In the genomic region with DNA sequence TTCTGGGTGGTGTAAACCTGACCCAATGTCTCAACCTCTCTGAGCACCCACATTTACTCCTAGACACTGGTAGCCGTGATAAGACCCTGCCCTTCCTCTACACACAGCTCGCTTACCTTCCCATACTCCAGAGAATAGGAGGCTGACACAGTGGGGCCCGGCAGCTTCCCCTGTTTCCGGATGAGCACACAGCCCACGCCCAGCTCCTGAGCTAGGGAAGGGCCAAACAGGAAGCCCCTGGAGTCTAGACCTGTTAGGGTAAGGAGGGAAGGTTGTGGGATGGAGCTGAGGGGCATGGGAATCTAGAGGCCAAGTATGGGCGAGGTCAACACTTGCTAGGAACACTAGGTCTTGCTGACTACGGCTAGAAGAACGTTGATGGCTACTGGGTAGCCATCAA, we compare ENCODE assay signal across 8 mouse cellular contexts. TPM values are rescaled to one million over a fixed set of nuclear protein-coding genes. Genes with fewer than 3 reads are reported as not detected.
A peak's percentile ranks its signal among the peaks of the same experiment; 100 is the strongest.
DNase-seq lines count a peak whose midpoint lies in the region; ATAC-seq lines count a peak whose summit lies in the region.

No protein-coding gene starts in this region.

- H3K36me3 ChIP-seq in kidney, embryonic 15.5 days, result peaks cover 42% of the 10 kb centered on the region
- peaks cover 51% of the 10 kb centered on the region for H3K36me3 ChIP-seq in embryonic facial prominence, embryonic 10.5 days (replicated peaks)
- H3K36me3 ChIP-seq in intestine, embryonic 15.5 days, result peaks cover 24% of the 10 kb centered on the region
- 0 out of 2 replicates have a peak, but pooled peaks cover 2% of the 10 kb centered on the region for H3K36me3 ChIP-seq in midbrain, embryonic 16.5 days (ENCODE audit: control insufficient read depth, insufficient read depth, low read length)

- DNase-seq in kidney, adult 11 months, result no peak
- no peak for DNase-seq in embryonic facial prominence, embryonic 10.5 days (ENCODE audit: low spot score)
- no peak for DNase-seq in left cerebral cortex, adult 18-20 months (ENCODE audit: low spot score in 2 of 2)
- DNase-seq in kidney, postnatal 4 days, result no peak

- no peak overlapping the region for H3K9ac ChIP-seq in kidney, embryonic 15.5 days
- H3K9ac ChIP-seq in intestine, embryonic 15.5 days, result peak overlapping the region; percentile 83
- 0 out of 2 replicates have a peak overlapping the region, but pooled peaks have one; percentile 89 for H3K9ac ChIP-seq in midbrain, embryonic 16.5 days (ENCODE audit: low read depth, low read length)

- H3K9me3 ChIP-seq in kidney, embryonic 15.5 days (replicated peaks), result no peaks in the 10 kb centered on the region
- H3K9me3 ChIP-seq in embryonic facial prominence, embryonic 10.5 days, result no peaks in the 10 kb centered on the region
- no peaks in the 10 kb centered on the region for H3K9me3 ChIP-seq in intestine, embryonic 15.5 days
- no peaks in the 10 kb centered on the region for H3K9me3 ChIP-seq in midbrain, embryonic 16.5 days (replicated peaks; ENCODE audit: control insufficient read depth, low read length, poor library complexity, severe bottlenecking)

- H3K4me3 ChIP-seq in kidney, embryonic 15.5 days (replicated peaks), result peak overlapping the region; percentile 83
- peak overlapping the region; percentile 72 for H3K4me3 ChIP-seq in embryonic facial prominence, embryonic 10.5 days
- H3K4me3 ChIP-seq in intestine, embryonic 15.5 days (replicated peaks), result peak overlapping the region; percentile 77
- H3K4me3 ChIP-seq in midbrain, embryonic 16.5 days (ENCODE audit: low read depth, low read length), result peak overlapping the region; percentile 70

- no peaks in the 10 kb centered on the region for H3K27me3 ChIP-seq in kidney, embryonic 15.5 days
- no peaks in the 10 kb centered on the region for H3K27me3 ChIP-seq in embryonic facial prominence, embryonic 10.5 days (replicated peaks; ENCODE audit: low read depth, poor library complexity, severe bottlenecking)
- H3K27me3 ChIP-seq in intestine, embryonic 15.5 days (replicated peaks), result no peaks in the 10 kb centered on the region
- no peaks in the 10 kb centered on the region for H3K27me3 ChIP-seq in midbrain, embryonic 16.5 days (ENCODE audit: control insufficient read depth, insufficient read depth, low read depth, low read length)

- peaks cover 67% of the 10 kb centered on the region for H3K4me1 ChIP-seq in kidney, embryonic 15.5 days
- peaks cover 76% of the 10 kb centered on the region for H3K4me1 ChIP-seq in embryonic facial prominence, embryonic 10.5 days
- peaks cover 37% of the 10 kb centered on the region for H3K4me1 ChIP-seq in intestine, embryonic 15.5 days (replicated peaks)
- H3K4me1 ChIP-seq in midbrain, embryonic 16.5 days (ENCODE audit: control insufficient read depth, insufficient read depth, low read length), result peaks cover 14% of the 10 kb centered on the region

- 43% methylated on average over 8 of the region's 8 CpGs for WGBS in kidney, embryonic 15.5 days
- WGBS in embryonic facial prominence, embryonic 10.5 days, result 77% methylated on average over 8 of the region's 8 CpGs
- 50% methylated on average over 8 of the region's 8 CpGs for WGBS in intestine, embryonic 15.5 days
- WGBS in midbrain, embryonic 16.5 days, result 84% methylated on average over 8 of the region's 8 CpGs

- H3K27ac ChIP-seq in kidney, embryonic 15.5 days, result peak overlapping the region; percentile 67
- H3K27ac ChIP-seq in embryonic facial prominence, embryonic 10.5 days (replicated peaks), result peak overlapping the region; percentile 31
- peak overlapping the region; percentile 85 for H3K27ac ChIP-seq in intestine, embryonic 15.5 days
- H3K27ac ChIP-seq in midbrain, embryonic 16.5 days (ENCODE audit: low read length), result no peak overlapping the region

- peak overlapping the region; percentile 89 for H3K4me2 ChIP-seq in kidney, embryonic 15.5 days
- H3K4me2 ChIP-seq in intestine, embryonic 15.5 days (replicated peaks), result peak overlapping the region; percentile 81
- peak overlapping the region; percentile 97 for H3K4me2 ChIP-seq in midbrain, embryonic 16.5 days (ENCODE audit: low read length)

- ATAC-seq in kidney, embryonic 15.5 days (replicated peaks; ENCODE audit: low FRiP score), result no peak
- no peak for ATAC-seq in intestine, embryonic 15.5 days
- no peak for ATAC-seq in midbrain, embryonic 16.5 days
- no peak for ATAC-seq in cerebellum, adult (ENCODE audit: insufficient number of reproducible peaks, low FRiP score, low TSS enrichment)

RNA-seq across cellular contexts. Expression of gene Aprt, which starts 1.4 kb away (rescaled TPM):
- 333 and 353 TPM in 2 replicates for polyA plus RNA-seq in kidney, embryonic 15.5 days (2015; fragmentation: Nextera tagmentation; extraction: Ambion mirVana)
- polyA plus RNA-seq in embryonic facial prominence, embryonic 10.5 days (2016; fragmentation: Nextera tagmentation; extraction: Ambion mirVana), result 296 and 300 TPM in 2 replicates
- 545 and 612 TPM in 2 replicates for polyA plus RNA-seq in intestine, embryonic 15.5 days (2015; fragmentation: Nextera tagmentation; extraction: Ambion mirVana)
- 156 and 157 TPM in 2 replicates for polyA plus RNA-seq in midbrain, embryonic 16.5 days (2015; fragmentation: Nextera tagmentation; extraction: Ambion mirVana)
- 10 to 100 TPM; 48.4 to 52.0 TPM for total RNA-seq in left cerebral cortex, adult 18-20 months (2021)

RNA-seq across cellular contexts. Expression of gene Cdt1, which starts 7.5 kb away (rescaled TPM):
- 40.8 and 50.4 TPM in 2 replicates for polyA plus RNA-seq in kidney, embryonic 15.5 days (2015; fragmentation: Nextera tagmentation; extraction: Ambion mirVana)
- 70.0 and 76.4 TPM in 2 replicates for polyA plus RNA-seq in embryonic facial prominence, embryonic 10.5 days (2016; fragmentation: Nextera tagmentation; extraction: Ambion mirVana)
- 40.3 and 41.8 TPM in 2 replicates for polyA plus RNA-seq in intestine, embryonic 15.5 days (2015; fragmentation: Nextera tagmentation; extraction: Ambion mirVana)
- polyA plus RNA-seq in midbrain, embryonic 16.5 days (2015; fragmentation: Nextera tagmentation; extraction: Ambion mirVana), result 5.7 and 6.2 TPM in 2 replicates
- total RNA-seq in left cerebral cortex, adult 18-20 months (2021), result 1 to 10 TPM; 2.9 to 3.9 TPM

RNA-seq across cellular contexts. Expression of gene Piezo1, which starts 24.2 kb away (rescaled TPM):
- polyA plus RNA-seq in kidney, embryonic 15.5 days (2015; fragmentation: Nextera tagmentation; extraction: Ambion mirVana), result 13.2 and 17.8 TPM in 2 replicates
- 8.5 and 9.0 TPM in 2 replicates for polyA plus RNA-seq in embryonic facial prominence, embryonic 10.5 days (2016; fragmentation: Nextera tagmentation; extraction: Ambion mirVana)
- polyA plus RNA-seq in intestine, embryonic 15.5 days (2015; fragmentation: Nextera tagmentation; extraction: Ambion mirVana), result 10.8 and 12.2 TPM in 2 replicates
- polyA plus RNA-seq in midbrain, embryonic 16.5 days (2015; fragmentation: Nextera tagmentation; extraction: Ambion mirVana), result 1.8 and 2.0 TPM in 2 replicates
- total RNA-seq in left cerebral cortex, adult 18-20 months (2021), result 1 to 10 TPM; 5.2 to 5.5 TPM

RNA-seq across cellular contexts. Expression of gene Galns, which starts 36.0 kb away (rescaled TPM):
- polyA plus RNA-seq in kidney, embryonic 15.5 days (2015; fragmentation: Nextera tagmentation; extraction: Ambion mirVana), result 14.0 and 16.0 TPM in 2 replicates
- 4.6 and 5.2 TPM in 2 replicates for polyA plus RNA-seq in embryonic facial prominence, embryonic 10.5 days (2016; fragmentation: Nextera tagmentation; extraction: Ambion mirVana)
- polyA plus RNA-seq in intestine, embryonic 15.5 days (2015; fragmentation: Nextera tagmentation; extraction: Ambion mirVana), result 17.1 and 18.8 TPM in 2 replicates
- 8.4 and 8.9 TPM in 2 replicates for polyA plus RNA-seq in midbrain, embryonic 16.5 days (2015; fragmentation: Nextera tagmentation; extraction: Ambion mirVana)
- 1 to 10 TPM; 8.1 to 8.3 TPM for total RNA-seq in left cerebral cortex, adult 18-20 months (2021)

RNA-seq across cellular contexts. Expression of gene Trappc2l, which starts 36.2 kb away (rescaled TPM):
- polyA plus RNA-seq in kidney, embryonic 15.5 days (2015; fragmentation: Nextera tagmentation; extraction: Ambion mirVana), result 51.8 and 54.8 TPM in 2 replicates
- 49.6 and 54.9 TPM in 2 replicates for polyA plus RNA-seq in embryonic facial prominence, embryonic 10.5 days (2016; fragmentation: Nextera tagmentation; extraction: Ambion mirVana)
- 58.0 and 76.0 TPM in 2 replicates for polyA plus RNA-seq in intestine, embryonic 15.5 days (2015; fragmentation: Nextera tagmentation; extraction: Ambion mirVana)
- 93.8 and 101 TPM in 2 replicates for polyA plus RNA-seq in midbrain, embryonic 16.5 days (2015; fragmentation: Nextera tagmentation; extraction: Ambion mirVana)
- 10 to 100 TPM; 79.6 to 86.0 TPM for total RNA-seq in left cerebral cortex, adult 18-20 months (2021)
